Mouse (Mus musculus): Measurements from ENCODE around the gene Sumo3. TPM values are rescaled to one million over a fixed set of nuclear protein-coding genes. Genes with fewer than 3 reads are reported as not detected.

The Sumo3 gene
- polyA plus RNA-seq, 2 experiments = 82.5 to 109 TPM

DNA sequence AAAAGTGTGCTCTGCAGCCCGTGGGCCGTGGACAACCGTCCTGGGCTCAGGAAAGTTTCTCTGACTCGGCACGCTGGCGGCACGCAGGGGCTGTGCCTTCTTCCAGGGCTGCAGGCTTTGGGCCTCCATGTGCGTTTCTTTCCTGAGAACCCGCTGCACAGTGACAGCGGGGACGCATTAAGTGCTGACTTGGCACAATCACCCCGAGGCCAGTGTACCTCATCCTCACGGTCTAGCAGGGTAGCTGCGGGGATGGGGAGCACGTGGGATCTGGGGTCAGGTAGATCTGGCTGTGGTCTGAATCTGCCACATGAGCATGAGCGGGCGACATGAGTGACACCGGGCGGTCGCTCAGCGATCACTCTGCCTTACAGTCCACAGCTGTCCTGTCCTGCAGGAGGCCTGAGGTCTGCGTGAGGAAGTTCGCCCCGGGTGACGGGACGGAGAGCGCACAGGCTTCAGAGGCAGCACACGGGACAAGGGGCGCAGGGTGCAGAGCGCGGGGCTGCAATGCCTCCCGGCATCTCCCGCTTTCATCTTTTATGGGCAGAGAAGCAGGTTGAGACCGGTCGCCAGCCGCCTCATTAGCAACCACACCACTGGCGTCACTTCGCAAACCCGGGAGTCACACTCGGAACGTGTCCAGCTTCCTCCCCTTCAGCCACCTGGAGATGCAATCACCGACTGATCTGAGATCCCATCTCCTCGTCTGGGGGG is 58.2 kb downstream of the Sumo3 start:
- no peak overlapping the region for H3K27ac ChIP-seq
- 36% methylated on average over 43 of the region's 43 CpGs for WGBS (ENCODE audit: insufficient replicate concordance)

DNA sequence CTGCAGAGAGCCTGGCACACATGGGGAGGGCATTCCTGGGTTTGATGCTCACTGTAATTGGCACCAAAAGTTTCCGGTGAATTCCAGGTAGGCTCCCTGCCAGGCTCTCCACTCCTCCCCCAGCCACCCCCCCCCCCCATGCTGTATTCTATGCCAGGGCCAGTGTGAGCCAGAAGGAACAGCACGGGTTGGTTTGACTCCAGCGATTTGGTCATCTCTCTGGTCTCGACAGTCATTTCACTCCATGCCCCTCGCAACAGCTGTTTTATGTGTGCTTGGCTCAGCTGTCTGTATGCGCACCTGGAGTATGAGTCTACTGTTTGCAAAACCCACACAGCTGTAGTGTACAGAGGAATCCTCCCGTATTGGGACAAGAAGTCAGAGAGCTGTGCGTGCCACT is 60.4 kb downstream of the Sumo3 start:
- no peak for TF ChIP-seq CTCF (IDR thresholded peaks at IDR 0.05; ENCODE audit: low read depth)
- no peak for TF ChIP-seq EP300 (IDR thresholded peaks at IDR 0.05; ENCODE audit: low read depth)

More for the DNA sequence above, 58.2 kb downstream of the Sumo3 start:
- no peaks in the 10 kb centered on the region for H3K9me3 ChIP-seq (ENCODE audit: control insufficient read depth, low read length)
- TF ChIP-seq CTCF (IDR thresholded peaks at IDR 0.05; ENCODE audit: low read depth) (no peak), EP300 (IDR thresholded peaks at IDR 0.05; ENCODE audit: low read depth) (no peak)
- no peaks in the 10 kb centered on the region for H3K36me3 ChIP-seq (replicated peaks; ENCODE audit: control insufficient read depth, insufficient read depth, low read depth)
- no peaks in the 10 kb centered on the region for H3K4me1 ChIP-seq (replicated peaks; ENCODE audit: control insufficient read depth in 2 of 2, insufficient read depth in 2 of 2, low read length in 1 of 2)
- H3K9ac ChIP-seq (replicated peaks) = no peak overlapping the region
- no peak for ATAC-seq (ENCODE audit: insufficient read depth)
- no peak overlapping the region for H3K4me2 ChIP-seq (ENCODE audit: low read depth)
- no peak for DNase-seq (ENCODE audit: low read depth in 3 of 3, low spot score in 3 of 3)
- no peaks in the 10 kb centered on the region; the same call in none of the 2 replicates for H3K27me3 ChIP-seq (ENCODE audit: control insufficient read depth, insufficient read depth, low read length)
- H3K4me3 ChIP-seq (ENCODE audit: insufficient read depth in 1 of 2, low read depth in 2 of 2, low read length in 2 of 2) = no peak overlapping the region

DNA sequence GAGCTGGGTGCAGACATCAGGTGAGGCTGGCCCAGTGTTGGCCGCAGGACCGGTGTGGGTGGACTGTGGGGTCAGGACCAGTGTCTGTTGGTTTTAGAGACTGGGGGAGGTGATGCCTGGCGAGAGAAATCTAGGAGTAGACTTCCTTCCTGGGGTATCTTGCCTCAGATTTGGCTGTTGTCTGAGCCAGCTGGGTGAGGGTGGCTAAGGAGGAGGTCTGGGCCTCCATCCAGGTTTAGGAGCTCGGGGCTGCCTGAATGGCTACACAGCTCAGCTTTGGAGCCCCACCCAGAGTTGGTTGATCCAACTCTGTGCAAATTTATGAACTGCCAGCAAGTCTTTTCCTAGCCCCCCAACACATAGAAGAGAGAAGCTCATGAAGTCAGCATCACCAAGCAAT is 61.5 kb downstream of the Sumo3 start:
- Histone ChIP-seq H3K4me1 (replicated peaks; ENCODE audit: control insufficient read depth in 2 of 2, insufficient read depth in 2 of 2, low read length in 1 of 2) (peaks cover 13 to 16% of the 10 kb centered on the region in 2 experiments), H3K36me3 (replicated peaks; ENCODE audit: control insufficient read depth, insufficient read depth, low read depth) (no peaks in the 10 kb centered on the region), H3K9me3 (ENCODE audit: control insufficient read depth, low read length) (no peaks in the 10 kb centered on the region), H3K27me3 (ENCODE audit: control insufficient read depth, insufficient read depth, low read length) (no peaks in the 10 kb centered on the region; the same call in none of the 2 replicates), H3K4me2 (ENCODE audit: low read depth) (no peak overlapping the region), H3K9ac (replicated peaks) (no peak overlapping the region), H3K27ac (no peak overlapping the region), H3K4me3 (ENCODE audit: insufficient read depth in 1 of 2, low read depth in 2 of 2, low read length in 2 of 2) (no peak overlapping the region)
- no peak for TF ChIP-seq EP300 (IDR thresholded peaks at IDR 0.05; ENCODE audit: low read depth)
- TF ChIP-seq CTCF (IDR thresholded peaks at IDR 0.05; ENCODE audit: low read depth) = no peak
- ATAC-seq (ENCODE audit: insufficient read depth) (no peak), DNase-seq (ENCODE audit: low read depth in 3 of 3, low spot score in 3 of 3) (no peak)
- WGBS (ENCODE audit: insufficient replicate concordance) = 69% methylated on average over 4 of the region's 4 CpGs

More for the DNA sequence above, 60.4 kb downstream of the Sumo3 start:
- Histone ChIP-seq H3K27ac (no peak overlapping the region), H3K36me3 (replicated peaks; ENCODE audit: control insufficient read depth, insufficient read depth, low read depth) (no peaks in the 10 kb centered on the region), H3K4me1 (replicated peaks; ENCODE audit: control insufficient read depth in 2 of 2, insufficient read depth in 2 of 2, low read length in 1 of 2) (peaks cover 8 to 10% of the 10 kb centered on the region in 2 experiments), H3K4me2 (ENCODE audit: low read depth) (no peak overlapping the region), H3K27me3 (ENCODE audit: control insufficient read depth, insufficient read depth, low read length) (no peaks in the 10 kb centered on the region; the same call in none of the 2 replicates), H3K9me3 (ENCODE audit: control insufficient read depth, low read length) (no peaks in the 10 kb centered on the region), H3K9ac (replicated peaks) (no peak overlapping the region), H3K4me3 (ENCODE audit: insufficient read depth in 1 of 2, low read depth in 2 of 2, low read length in 2 of 2) (no peak overlapping the region)
- ATAC-seq (ENCODE audit: insufficient read depth) = no peak
- no peak for DNase-seq (ENCODE audit: low read depth in 3 of 3, low spot score in 3 of 3)
- WGBS (ENCODE audit: insufficient replicate concordance) = 68% methylated on average over 8 of the region's 8 CpGs

MicroRNAs encoded within 50 kb of the gene (microRNA counts, 519-probe panel; counts per million panel counts)
- microRNA mmu-miR-1930 = 69.9 counts per million

Small RNAs within 50 kb of the gene (microRNA-seq; reads per million reads assigned to microRNA genes)
- gene Mir1930 = 13.9 reads per million, percentile 25 among the genes with 10 or more reads in this experiment

Other genes with a start within 250 kb of the Sumo3 start
- gene Adarb1, start 187.8 kb upstream of the Sumo3 start, polyA plus RNA-seq (2012; rRNA removed) = 0.74 and 0.92 TPM in 2 replicates
- 1.1 and 1.2 TPM in 2 replicates for gene Adarb1, start 187.8 kb upstream of the Sumo3 start, polyA plus RNA-seq (2014; fragmentation: Nextera tagmentation; extraction: Ambion mirVana)
- 9.6 and 13.9 TPM in 2 replicates for gene Fam207a, start 90.3 kb upstream of the Sumo3 start, polyA plus RNA-seq (2012; rRNA removed)
- 16.7 and 19.5 TPM in 2 replicates for gene Fam207a, start 90.3 kb upstream of the Sumo3 start, polyA plus RNA-seq (2014; fragmentation: Nextera tagmentation; extraction: Ambion mirVana)
- 7.1 and 8.7 TPM in 2 replicates for gene Itgb2, start 75.8 kb upstream of the Sumo3 start, polyA plus RNA-seq (2012; rRNA removed)
- 9.2 and 11.1 TPM in 2 replicates for gene Itgb2, start 75.8 kb upstream of the Sumo3 start, polyA plus RNA-seq (2014; fragmentation: Nextera tagmentation; extraction: Ambion mirVana)
- gene Pttg1ip, start 24.4 kb upstream of the Sumo3 start, polyA plus RNA-seq (2012; rRNA removed) = 36.6 and 40.5 TPM in 2 replicates
- 64.8 and 69.1 TPM in 2 replicates for gene Pttg1ip, start 24.4 kb upstream of the Sumo3 start, polyA plus RNA-seq (2014; fragmentation: Nextera tagmentation; extraction: Ambion mirVana)
- gene Gm49325, start 100 bp downstream of the Sumo3 start, polyA plus RNA-seq (2012; rRNA removed) = 0.09 TPM in 1 of 2 replicates, not detected in the other
- gene Gm49325, start 100 bp downstream of the Sumo3 start, polyA plus RNA-seq (2014; fragmentation: Nextera tagmentation; extraction: Ambion mirVana) = not detected in 2 replicates
- gene Ube2g2, start 16.2 kb downstream of the Sumo3 start, polyA plus RNA-seq (2012; rRNA removed) = 19.3 TPM in 2 replicates
- gene Ube2g2, start 16.2 kb downstream of the Sumo3 start, polyA plus RNA-seq (2014; fragmentation: Nextera tagmentation; extraction: Ambion mirVana) = 25.3 and 27.1 TPM in 2 replicates
- 0.03 TPM in 1 of 2 replicates, not detected in the other for gene Tspear, start 80.5 kb downstream of the Sumo3 start, polyA plus RNA-seq (2012; rRNA removed)
- gene Tspear, start 80.5 kb downstream of the Sumo3 start, polyA plus RNA-seq (2014; fragmentation: Nextera tagmentation; extraction: Ambion mirVana) = not detected in 2 replicates
- not detected in 2 replicates for gene Gm19402, start 84.7 kb downstream of the Sumo3 start, polyA plus RNA-seq (2012; rRNA removed)
- gene Gm19402, start 84.7 kb downstream of the Sumo3 start, polyA plus RNA-seq (2014; fragmentation: Nextera tagmentation; extraction: Ambion mirVana) = not detected in 2 replicates
- gene Gm9508, start 91.1 kb downstream of the Sumo3 start, polyA plus RNA-seq (2012; rRNA removed) = not detected in 2 replicates
- not detected in 2 replicates for gene Gm9508, start 91.1 kb downstream of the Sumo3 start, polyA plus RNA-seq (2014; fragmentation: Nextera tagmentation; extraction: Ambion mirVana)
- gene Gm10272, start 100.5 kb downstream of the Sumo3 start, polyA plus RNA-seq (2012; rRNA removed) = not detected in 2 replicates
- not detected in 2 replicates for gene Gm10272, start 100.5 kb downstream of the Sumo3 start, polyA plus RNA-seq (2014; fragmentation: Nextera tagmentation; extraction: Ambion mirVana)
- not detected in 2 replicates for gene Gm10024, start 105.4 kb downstream of the Sumo3 start, polyA plus RNA-seq (2012; rRNA removed)
- gene Gm10024, start 105.4 kb downstream of the Sumo3 start, polyA plus RNA-seq (2014; fragmentation: Nextera tagmentation; extraction: Ambion mirVana) = not detected in 2 replicates
- not detected in 2 replicates for gene Gm10142, start 109.7 kb downstream of the Sumo3 start, polyA plus RNA-seq (2012; rRNA removed)
- not detected in 2 replicates for gene Gm10142, start 109.7 kb downstream of the Sumo3 start, polyA plus RNA-seq (2014; fragmentation: Nextera tagmentation; extraction: Ambion mirVana)
- gene Krtap12-1, start 114.5 kb downstream of the Sumo3 start, polyA plus RNA-seq (2012; rRNA removed) = not detected in 2 replicates
- gene Krtap12-1, start 114.5 kb downstream of the Sumo3 start, polyA plus RNA-seq (2014; fragmentation: Nextera tagmentation; extraction: Ambion mirVana) = not detected in 2 replicates
- gene Gm10100, start 120.4 kb downstream of the Sumo3 start, polyA plus RNA-seq (2012; rRNA removed) = not detected in 2 replicates
- not detected in 2 replicates for gene Gm10100, start 120.4 kb downstream of the Sumo3 start, polyA plus RNA-seq (2014; fragmentation: Nextera tagmentation; extraction: Ambion mirVana)
- gene Gm18596, start 136.5 kb downstream of the Sumo3 start, polyA plus RNA-seq (2012; rRNA removed) = not detected in 2 replicates
- gene Gm18596, start 136.5 kb downstream of the Sumo3 start, polyA plus RNA-seq (2014; fragmentation: Nextera tagmentation; extraction: Ambion mirVana) = not detected in 2 replicates
- gene Gm9736, start 145.3 kb downstream of the Sumo3 start, polyA plus RNA-seq (2012; rRNA removed) = not detected in 2 replicates
- gene Gm9736, start 145.3 kb downstream of the Sumo3 start, polyA plus RNA-seq (2014; fragmentation: Nextera tagmentation; extraction: Ambion mirVana) = not detected in 2 replicates
- gene Gm3233, start 153.6 kb downstream of the Sumo3 start, polyA plus RNA-seq (2012; rRNA removed) = not detected in 2 replicates
- gene Gm3233, start 153.6 kb downstream of the Sumo3 start, polyA plus RNA-seq (2014; fragmentation: Nextera tagmentation; extraction: Ambion mirVana) = not detected in 2 replicates
- not detected in 2 replicates for gene Gm3238, start 165.2 kb downstream of the Sumo3 start, polyA plus RNA-seq (2012; rRNA removed)
- gene Gm3238, start 165.2 kb downstream of the Sumo3 start, polyA plus RNA-seq (2014; fragmentation: Nextera tagmentation; extraction: Ambion mirVana) = not detected in 2 replicates
- gene Gm7138, start 170.8 kb downstream of the Sumo3 start, polyA plus RNA-seq (2012; rRNA removed) = not detected in 2 replicates
- not detected in 2 replicates for gene Gm7138, start 170.8 kb downstream of the Sumo3 start, polyA plus RNA-seq (2014; fragmentation: Nextera tagmentation; extraction: Ambion mirVana)
- gene Gm3250, start 176.4 kb downstream of the Sumo3 start, polyA plus RNA-seq (2012; rRNA removed) = not detected in 2 replicates
- not detected in 2 replicates for gene Gm3250, start 176.4 kb downstream of the Sumo3 start, polyA plus RNA-seq (2014; fragmentation: Nextera tagmentation; extraction: Ambion mirVana)
- not detected in 2 replicates for gene Gm7137, start 182.1 kb downstream of the Sumo3 start, polyA plus RNA-seq (2012; rRNA removed)
- gene Gm7137, start 182.1 kb downstream of the Sumo3 start, polyA plus RNA-seq (2014; fragmentation: Nextera tagmentation; extraction: Ambion mirVana) = not detected in 2 replicates
- not detected in 2 replicates for gene Gm9639, start 189.0 kb downstream of the Sumo3 start, polyA plus RNA-seq (2012; rRNA removed)
- not detected in 2 replicates for gene Gm9639, start 189.0 kb downstream of the Sumo3 start, polyA plus RNA-seq (2014; fragmentation: Nextera tagmentation; extraction: Ambion mirVana)
- not detected in 2 replicates for gene Gm19668, start 193.0 kb downstream of the Sumo3 start, polyA plus RNA-seq (2012; rRNA removed)
- gene Gm19668, start 193.0 kb downstream of the Sumo3 start, polyA plus RNA-seq (2014; fragmentation: Nextera tagmentation; extraction: Ambion mirVana) = not detected in 2 replicates
- not detected in 2 replicates for gene Gm9507, start 205.7 kb downstream of the Sumo3 start, polyA plus RNA-seq (2012; rRNA removed)
- gene Gm9507, start 205.7 kb downstream of the Sumo3 start, polyA plus RNA-seq (2014; fragmentation: Nextera tagmentation; extraction: Ambion mirVana) = not detected in 2 replicates
- not detected in 2 replicates for gene Gm2696, start 208.6 kb downstream of the Sumo3 start, polyA plus RNA-seq (2012; rRNA removed)
- not detected in 2 replicates for gene Gm2696, start 208.6 kb downstream of the Sumo3 start, polyA plus RNA-seq (2014; fragmentation: Nextera tagmentation; extraction: Ambion mirVana)
- not detected in 2 replicates for gene Krtap10-4, start 221.0 kb downstream of the Sumo3 start, polyA plus RNA-seq (2012; rRNA removed)
- not detected in 2 replicates for gene Krtap10-4, start 221.0 kb downstream of the Sumo3 start, polyA plus RNA-seq (2014; fragmentation: Nextera tagmentation; extraction: Ambion mirVana)
- gene Krtap10-10, start 229.8 kb downstream of the Sumo3 start, polyA plus RNA-seq (2012; rRNA removed) = not detected in 2 replicates
- gene Krtap10-10, start 229.8 kb downstream of the Sumo3 start, polyA plus RNA-seq (2014; fragmentation: Nextera tagmentation; extraction: Ambion mirVana) = not detected in 2 replicates
- gene Gm36176, start 240.7 kb downstream of the Sumo3 start, polyA plus RNA-seq (2012; rRNA removed) = not detected in 2 replicates
- gene Gm36176, start 240.7 kb downstream of the Sumo3 start, polyA plus RNA-seq (2014; fragmentation: Nextera tagmentation; extraction: Ambion mirVana) = not detected in 2 replicates
- not detected in 2 replicates for gene Gm10318, start 246.8 kb downstream of the Sumo3 start, polyA plus RNA-seq (2012; rRNA removed)
- not detected in 2 replicates for gene Gm10318, start 246.8 kb downstream of the Sumo3 start, polyA plus RNA-seq (2014; fragmentation: Nextera tagmentation; extraction: Ambion mirVana)

Data from liver, embryonic 14.5 days (tissue).